Mouse (Mus musculus): ENCODE data around the gene Klrb1b. TPM values are rescaled to one million over a fixed set of nuclear protein-coding genes. Genes with fewer than 3 reads are reported as not detected.

Klrb1b gene
- not detected in 2 replicates for polyA plus RNA-seq (2012; ENCODE audit: insufficient read depth, insufficient read length, low replicate concordance, missing spikeins)

DNA sequence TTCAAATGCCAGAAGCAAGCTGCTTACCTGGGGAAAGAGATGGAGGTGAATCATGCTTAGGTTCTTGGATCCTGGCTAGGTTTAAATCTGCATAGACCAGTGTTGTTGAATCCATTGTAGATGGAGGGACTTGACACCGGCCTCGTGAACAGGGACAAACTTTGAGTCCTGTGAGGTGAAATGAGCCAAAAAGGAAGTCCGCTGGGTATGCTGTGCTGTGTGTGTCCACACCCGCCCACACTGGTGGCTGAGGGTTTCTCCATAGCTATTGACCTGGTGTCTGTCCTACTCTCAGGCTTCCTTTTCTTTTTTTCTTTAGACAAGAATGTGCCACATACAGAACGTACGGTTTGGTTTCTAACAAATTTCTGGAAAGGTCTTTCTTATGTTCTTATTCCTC lies at the start of gene Klrb1b, which contains the start of gene Gm44511:
TSS of gene Klrb1b (minus strand) at position 200 of the 400 bp plus-strand sequence.
TSS of gene Gm44511 (minus strand) at position 184 of the 400 bp plus-strand sequence.
- TF ChIP-seq CTCF (IDR thresholded peaks at IDR 0.05; ENCODE audit: insufficient read depth, low read depth, low read length) (no peak), POLR2A (IDR thresholded peaks at IDR 0.05; ENCODE audit: insufficient read depth, low read depth, low read length) (no peak)
- 89% methylated on average over 6 of the region's 6 CpGs for WGBS
- Histone ChIP-seq H3K4me1 (ENCODE audit: control insufficient read depth, insufficient read depth, low read length) (no peaks in the 10 kb centered on the region), H3K27ac (ENCODE audit: insufficient read depth, low read depth, low read length) (no peak within 1 kb of the TSS), H3K4me3 (ENCODE audit: insufficient read depth, low read depth, low read length) (no peak within 1 kb of the TSS)

DNA sequence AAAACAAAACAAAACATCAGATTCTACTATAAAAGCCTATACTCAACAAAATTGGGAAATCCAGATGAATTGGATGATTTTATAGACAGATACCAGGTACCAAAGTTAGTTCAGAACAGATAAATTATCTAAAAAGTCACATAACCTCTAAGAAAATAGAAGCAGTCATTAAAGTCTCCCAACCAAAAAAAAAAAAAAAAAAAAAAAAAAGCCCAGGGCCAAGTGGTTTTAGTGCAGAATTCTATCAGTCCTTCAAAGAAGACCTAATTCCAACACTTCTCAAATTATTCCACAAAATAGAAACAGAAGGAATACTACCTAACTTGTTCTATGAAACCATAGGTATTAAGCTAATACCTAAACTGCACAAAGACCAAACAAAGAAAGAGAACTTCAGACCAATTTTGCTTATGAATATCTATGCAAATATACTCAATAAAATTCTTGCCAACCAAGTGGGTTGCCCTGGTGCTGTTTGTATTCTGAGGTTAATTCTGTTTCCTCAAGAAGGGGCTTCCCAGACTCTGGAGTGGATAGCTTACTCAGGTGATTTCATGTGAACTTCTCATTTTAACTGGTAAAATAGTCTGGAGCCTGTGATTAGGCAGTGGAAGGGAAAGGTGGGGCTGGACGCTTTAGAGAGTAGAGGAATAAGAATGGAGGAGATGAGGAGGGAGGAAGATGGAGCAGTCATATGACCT lies 45.9 kb upstream of the Klrb1b start:
- TF ChIP-seq CTCF (IDR thresholded peaks at IDR 0.05; ENCODE audit: insufficient read depth, low read depth, low read length) (no peak), POLR2A (IDR thresholded peaks at IDR 0.05; ENCODE audit: insufficient read depth, low read depth, low read length) (no peak)
- Histone ChIP-seq H3K4me1 (ENCODE audit: control insufficient read depth, insufficient read depth, low read length) (peaks cover 2% of the 10 kb centered on the region; the same call in 1 of the 2 replicates), H3K4me3 (ENCODE audit: insufficient read depth, low read depth, low read length) (no peak overlapping the region), H3K27ac (ENCODE audit: insufficient read depth, low read depth, low read length) (no peak overlapping the region)
- WGBS, result 97% methylated on average over 1 of the region's 1 CpGs

DNA sequence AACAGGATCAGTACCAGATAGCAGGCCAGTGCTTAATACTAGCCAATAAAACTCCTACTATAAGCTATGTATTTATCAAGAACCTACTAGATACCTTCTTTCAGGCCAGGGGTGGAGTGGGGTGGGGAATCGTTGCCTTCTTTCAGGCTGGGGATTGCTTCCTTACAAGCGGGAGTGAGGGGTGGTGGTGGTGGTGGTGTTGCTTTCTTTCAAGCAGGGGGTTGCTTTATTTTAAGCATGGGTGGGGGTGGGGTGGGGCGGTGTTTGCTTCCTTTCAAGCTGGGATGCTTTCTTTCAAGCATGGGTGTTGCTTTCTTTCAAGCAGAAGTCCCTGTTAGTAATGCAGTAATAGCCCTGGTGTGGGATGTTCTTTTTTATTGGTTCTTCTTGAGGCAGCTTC lies 42.7 kb upstream of the Klrb1b start:
- WGBS, result 25% methylated on average over 3 of the region's 3 CpGs
- Histone ChIP-seq H3K4me3 (ENCODE audit: insufficient read depth, low read depth, low read length) (no peak overlapping the region), H3K4me1 (ENCODE audit: control insufficient read depth, insufficient read depth, low read length) (peaks cover 2% of the 10 kb centered on the region; the same call in 1 of the 2 replicates), H3K27ac (ENCODE audit: insufficient read depth, low read depth, low read length) (no peak overlapping the region)
- TF ChIP-seq POLR2A (IDR thresholded peaks at IDR 0.05; ENCODE audit: insufficient read depth, low read depth, low read length) (no peak), CTCF (IDR thresholded peaks at IDR 0.05; ENCODE audit: insufficient read depth, low read depth, low read length) (no peak)

DNA sequence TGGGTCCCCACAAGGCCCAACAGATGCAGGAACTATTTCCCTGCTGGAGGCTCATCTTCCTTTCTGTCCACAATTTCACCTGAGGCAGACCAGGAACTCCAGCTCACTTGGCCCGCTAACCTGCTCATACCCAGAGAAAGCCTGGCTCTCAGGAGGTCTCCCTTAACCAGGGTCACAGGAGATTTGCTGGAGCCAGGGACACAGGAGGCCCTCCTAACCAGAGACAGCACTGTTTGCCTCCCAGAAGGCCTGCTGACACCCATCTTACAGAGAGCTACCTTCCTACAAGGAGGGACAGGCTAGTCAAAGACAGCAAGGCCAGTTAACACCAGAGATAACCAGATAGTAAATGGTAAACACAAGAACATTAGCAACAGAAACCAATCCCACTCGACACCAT lies 31.8 kb upstream of the Klrb1b start:
- 92% methylated on average over 2 of the region's 2 CpGs for WGBS
- no peak overlapping the region for H3K27ac ChIP-seq (ENCODE audit: insufficient read depth, low read depth, low read length)
- 0 out of 2 replicates have a peak, but pooled peaks cover 2% of the 10 kb centered on the region for H3K4me1 ChIP-seq (ENCODE audit: control insufficient read depth, insufficient read depth, low read length)
- no peak overlapping the region for H3K4me3 ChIP-seq (ENCODE audit: insufficient read depth, low read depth, low read length)
- no peak for TF ChIP-seq POLR2A (IDR thresholded peaks at IDR 0.05; ENCODE audit: insufficient read depth, low read depth, low read length)

DNA sequence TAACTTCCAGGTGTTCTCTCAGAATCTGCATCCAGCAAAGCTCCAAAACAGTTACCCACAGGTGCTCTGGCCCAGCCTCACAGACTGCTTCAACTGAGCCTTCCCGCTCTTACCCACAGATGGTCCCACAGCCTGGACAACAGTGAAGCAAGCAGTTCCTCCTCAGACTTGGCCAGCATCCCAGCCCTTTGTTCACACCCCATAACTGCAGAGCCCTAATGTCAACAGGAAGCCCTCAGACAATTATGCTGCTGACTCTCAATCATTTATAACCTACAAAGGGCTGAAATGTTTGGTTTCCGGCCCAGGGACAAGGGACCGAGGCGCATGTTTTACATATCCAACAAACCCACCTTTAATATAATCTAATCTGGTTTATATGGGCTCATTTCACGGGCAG lies 30.1 kb upstream of the Klrb1b start:
- no peak overlapping the region for H3K27ac ChIP-seq (ENCODE audit: insufficient read depth, low read depth, low read length)
- no peak overlapping the region for H3K4me3 ChIP-seq (ENCODE audit: insufficient read depth, low read depth, low read length)
- WGBS, result 63% methylated on average over 5 of the region's 5 CpGs
- TF ChIP-seq POLR2A (IDR thresholded peaks at IDR 0.05; ENCODE audit: insufficient read depth, low read depth, low read length), result no peak
- no peak for TF ChIP-seq CTCF (IDR thresholded peaks at IDR 0.05; ENCODE audit: insufficient read depth, low read depth, low read length)
- 0 out of 2 replicates have a peak, but pooled peaks cover 2% of the 10 kb centered on the region for H3K4me1 ChIP-seq (ENCODE audit: control insufficient read depth, insufficient read depth, low read length)

DNA sequence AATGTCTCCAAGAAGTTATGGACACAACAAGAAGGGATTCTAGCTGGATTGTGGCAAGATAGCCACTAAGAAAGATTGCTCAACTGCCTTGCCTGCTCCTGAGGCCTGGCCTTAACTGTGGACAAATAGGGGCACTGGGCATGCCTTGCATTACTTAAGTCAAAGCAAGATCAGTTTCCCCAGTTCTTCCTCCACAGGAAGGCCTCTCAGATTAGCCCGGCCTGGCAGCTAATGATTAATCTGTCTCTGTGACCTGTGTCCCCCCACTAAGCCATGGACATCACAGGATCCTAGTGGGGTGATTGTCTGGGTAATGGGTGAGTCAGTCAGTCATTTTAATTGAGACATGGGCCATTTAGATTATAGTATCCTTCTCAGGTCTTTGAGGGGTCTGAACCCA lies 29.3 kb upstream of the Klrb1b start:
- WGBS, result 91% methylated on average over 1 of the region's 1 CpGs
- H3K27ac ChIP-seq (ENCODE audit: insufficient read depth, low read depth, low read length), result no peak overlapping the region
- 0 out of 2 replicates have a peak, but pooled peaks cover 2% of the 10 kb centered on the region for H3K4me1 ChIP-seq (ENCODE audit: control insufficient read depth, insufficient read depth, low read length)
- no peak overlapping the region for H3K4me3 ChIP-seq (ENCODE audit: insufficient read depth, low read depth, low read length)
- TF ChIP-seq CTCF (IDR thresholded peaks at IDR 0.05; ENCODE audit: insufficient read depth, low read depth, low read length) (no peak), POLR2A (IDR thresholded peaks at IDR 0.05; ENCODE audit: insufficient read depth, low read depth, low read length) (no peak)

DNA sequence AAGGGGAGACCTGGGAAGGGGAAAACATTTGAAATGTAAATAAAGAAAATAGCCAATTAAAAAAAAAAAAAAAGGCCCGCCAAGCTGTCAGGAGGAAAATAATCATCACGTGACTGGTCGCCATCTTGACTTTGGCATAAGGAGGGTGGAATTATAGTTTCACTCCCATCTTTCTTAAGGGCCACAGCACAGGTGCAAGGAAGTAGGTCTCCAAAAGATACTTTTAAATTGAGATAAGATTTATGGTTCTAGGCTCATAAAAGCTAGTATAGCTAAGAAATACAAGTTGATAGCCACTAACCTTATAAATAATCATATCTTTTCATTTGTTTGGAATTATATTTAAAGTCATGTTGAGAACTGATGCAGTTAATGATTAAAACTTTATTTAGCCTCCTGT lies 28.8 kb upstream of the Klrb1b start:
- H3K4me3 ChIP-seq (ENCODE audit: insufficient read depth, low read depth, low read length), result no peak overlapping the region
- TF ChIP-seq CTCF (IDR thresholded peaks at IDR 0.05; ENCODE audit: insufficient read depth, low read depth, low read length) (no peak), POLR2A (IDR thresholded peaks at IDR 0.05; ENCODE audit: insufficient read depth, low read depth, low read length) (no peak)
- WGBS, result 94% methylated on average over 3 of the region's 3 CpGs
- H3K27ac ChIP-seq (ENCODE audit: insufficient read depth, low read depth, low read length), result no peak overlapping the region
- 0 out of 2 replicates have a peak, but pooled peaks cover 2% of the 10 kb centered on the region for H3K4me1 ChIP-seq (ENCODE audit: control insufficient read depth, insufficient read depth, low read length)

DNA sequence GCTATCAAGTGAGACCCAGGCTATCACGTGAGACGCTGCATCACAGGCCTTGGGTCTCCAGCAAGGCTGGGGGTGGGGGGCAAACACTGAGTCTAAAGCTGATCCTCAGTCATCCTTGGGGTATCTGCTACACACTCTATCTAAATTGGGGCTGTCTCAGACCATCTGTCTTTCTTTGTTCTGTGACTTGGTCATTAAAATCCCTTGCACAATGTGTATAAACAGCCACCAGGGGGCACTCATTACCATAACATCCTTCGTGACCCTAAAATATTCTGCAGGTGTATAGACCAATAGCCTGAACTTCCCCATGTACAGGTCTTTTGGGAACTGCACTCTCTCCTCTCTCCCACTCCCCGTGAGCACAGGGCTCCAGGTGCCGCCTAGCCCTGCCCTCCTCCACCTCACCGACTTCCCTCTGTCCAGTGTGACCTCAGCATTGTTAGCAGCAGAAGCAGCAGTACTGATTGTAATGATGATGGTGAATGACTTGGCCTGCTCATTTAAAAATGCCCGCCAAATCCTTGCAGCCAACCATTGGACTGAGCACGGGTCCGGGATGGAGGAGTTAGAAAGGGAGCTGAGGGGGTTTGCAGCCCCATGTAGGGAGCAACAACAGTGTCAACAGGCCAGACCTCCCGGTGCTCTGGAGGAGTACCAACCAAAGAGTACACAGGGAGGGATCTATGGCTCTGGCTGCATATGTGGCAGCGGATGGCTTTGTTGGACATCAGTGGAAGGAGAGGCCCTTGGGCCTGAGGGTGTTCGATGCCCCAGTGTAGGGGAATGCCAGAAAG lies 28.1 kb upstream of the Klrb1b start:
- H3K27ac ChIP-seq (ENCODE audit: insufficient read depth, low read depth, low read length), result no peak overlapping the region
- peaks cover 2% of the 10 kb centered on the region; the same call in 1 of the 2 replicates for H3K4me1 ChIP-seq (ENCODE audit: control insufficient read depth, insufficient read depth, low read length)
- no peak overlapping the region for H3K4me3 ChIP-seq (ENCODE audit: insufficient read depth, low read depth, low read length)
- TF ChIP-seq POLR2A (IDR thresholded peaks at IDR 0.05; ENCODE audit: insufficient read depth, low read depth, low read length) (no peak), CTCF (IDR thresholded peaks at IDR 0.05; ENCODE audit: insufficient read depth, low read depth, low read length) (no peak)
- WGBS, result 46% methylated on average over 12 of the region's 12 CpGs

DNA sequence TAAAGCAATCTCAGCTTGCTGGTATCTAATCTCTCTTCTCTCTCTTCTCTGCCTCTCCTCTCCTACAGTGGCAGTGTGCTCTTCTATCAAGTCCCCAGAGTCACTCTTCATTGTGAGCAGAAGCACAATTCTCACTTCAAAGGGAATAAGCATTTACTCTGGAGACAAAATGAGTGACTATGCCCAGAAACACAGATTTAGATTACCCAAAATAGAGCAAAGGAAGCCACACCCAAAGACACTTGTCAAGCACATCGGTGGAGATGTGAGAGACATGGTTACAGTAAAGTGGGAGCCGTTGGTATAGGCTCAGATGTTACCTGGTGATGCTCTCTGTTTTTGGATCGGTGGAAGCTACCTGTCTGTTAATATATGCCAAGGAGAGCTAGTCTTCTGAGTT lies 26.6 kb upstream of the Klrb1b start:
- Histone ChIP-seq H3K4me3 (ENCODE audit: insufficient read depth, low read depth, low read length) (no peak overlapping the region), H3K27ac (ENCODE audit: insufficient read depth, low read depth, low read length) (no peak overlapping the region), H3K4me1 (ENCODE audit: control insufficient read depth, insufficient read depth, low read length) (peaks cover 2% of the 10 kb centered on the region; the same call in 1 of the 2 replicates)
- WGBS, result 82% methylated on average over 3 of the region's 3 CpGs
- TF ChIP-seq POLR2A (IDR thresholded peaks at IDR 0.05; ENCODE audit: insufficient read depth, low read depth, low read length), result no peak
- no peak for TF ChIP-seq CTCF (IDR thresholded peaks at IDR 0.05; ENCODE audit: insufficient read depth, low read depth, low read length)

Measured in olfactory bulb, adult 2 months (tissue).